Mouse (Mus musculus): Measurements from ENCODE around the gene Ikzf1.

DNA sequence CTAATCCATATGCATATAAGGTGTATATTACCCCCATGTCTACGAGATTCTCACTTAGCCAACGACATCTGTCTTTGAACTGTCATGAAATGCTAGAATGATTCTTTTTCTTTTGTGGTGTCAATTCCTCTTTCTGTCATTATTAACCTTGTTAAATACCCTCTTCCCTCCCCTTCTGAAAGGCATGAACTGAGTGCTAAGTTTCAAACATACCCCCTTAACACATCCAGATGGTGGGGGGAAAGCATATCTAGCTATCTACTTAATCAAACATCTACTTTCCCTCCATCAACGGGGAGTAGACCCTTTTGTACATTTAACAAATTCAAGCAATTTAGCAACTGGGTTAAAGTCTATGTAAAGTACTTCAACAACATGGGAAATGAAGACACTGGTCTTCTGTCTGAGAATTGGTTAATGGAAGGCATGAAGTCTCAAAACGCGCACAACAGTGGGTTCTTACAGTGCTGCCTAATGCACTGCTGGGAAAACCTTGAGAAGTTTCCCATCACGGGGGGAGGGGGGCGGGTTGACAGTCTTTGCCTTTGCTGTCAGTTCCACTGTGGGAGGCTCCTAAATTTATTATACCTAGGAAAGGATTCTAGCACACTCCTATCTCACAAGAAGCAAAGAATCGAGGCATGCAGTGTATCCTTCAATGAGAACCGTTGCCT is 8.6 kb upstream of the Ikzf1 start:
- TF ChIP-seq CTCF (IDR thresholded peaks at IDR 0.05; ENCODE audit: low read depth) (no peak), EP300 (optimal IDR thresholded peaks at IDR 0.05) (no peak)
